Mouse (Mus musculus): Measurements from ENCODE around the gene Otud7b.

DNA sequence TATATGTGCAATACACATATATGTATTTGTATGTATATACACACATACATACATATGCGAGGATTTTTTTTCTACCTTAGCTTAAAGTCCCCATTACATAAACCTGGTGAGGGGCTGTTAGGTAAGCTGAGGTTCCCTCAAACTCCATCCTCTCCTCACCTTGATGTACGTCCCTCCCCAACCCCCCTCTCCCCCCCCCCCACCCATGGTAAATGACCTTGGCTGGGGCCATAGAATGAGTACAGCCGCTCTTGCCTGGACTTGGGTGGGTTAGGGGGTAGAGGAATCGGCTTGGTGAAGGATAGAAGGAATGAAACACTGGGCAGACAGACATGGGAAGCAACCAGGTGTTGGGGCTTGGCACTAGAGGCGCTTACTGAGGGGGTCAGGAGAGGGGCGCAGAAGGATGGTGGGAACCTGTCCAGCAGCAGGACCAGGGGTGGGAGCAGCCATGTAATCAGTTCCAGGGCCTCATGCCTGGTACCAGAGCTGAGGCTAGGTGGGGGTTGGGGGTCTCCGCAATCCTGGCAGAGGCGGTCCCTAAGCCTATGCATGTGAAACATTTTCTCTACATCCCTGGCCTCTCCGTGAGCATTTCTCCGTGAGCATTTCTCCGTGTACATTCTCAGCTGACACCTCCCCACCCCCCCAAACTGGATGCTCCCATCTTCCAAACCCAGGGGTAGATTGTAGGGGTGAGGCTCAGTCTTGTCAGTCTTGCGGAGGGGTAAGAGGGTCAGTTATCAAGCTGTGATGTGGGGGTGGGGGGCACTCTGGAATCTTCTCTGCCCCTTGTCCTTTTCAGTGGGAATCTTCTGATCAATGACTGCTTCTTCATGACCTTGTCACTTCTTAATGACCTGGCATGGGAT lies 77.4 kb downstream of the Otud7b start:
- TF ChIP-seq CTCF (IDR thresholded peaks at IDR 0.05; ENCODE audit: low read depth) (no peak), EP300 (optimal IDR thresholded peaks at IDR 0.05) (no peak)
